In genomic region chr9:122635138-122635964, GRCm38 (mm10) we compare ENCODE assay signal across 10 mouse cellular contexts.
DNase-seq lines count a peak whose midpoint lies in the region; ATAC-seq and TF ChIP-seq lines count a peak whose summit lies in the region.
"Had no signal": no experiment of that assay in that cellular context is flagged by ENCODE, and none has a peak within 500 bp of the region (broad histone marks: within the 10 kb centered on the region; RNA-seq: fewer than 3 reads in every experiment).

No protein-coding gene starts in this region.

- no peak for TF ChIP-seq POLR2A in thymus, adult 2 months (IDR thresholded peaks at IDR 0.05; ENCODE audit: control insufficient read depth, extremely low read depth, insufficient read depth, low read length, poor library complexity)

- peaks cover 6% of the 10 kb centered on the region for H3K4me1 ChIP-seq in midbrain, embryonic 12.5 days
- peaks cover 6% of the 10 kb centered on the region; the same call in 1 of the 2 replicates for H3K4me1 ChIP-seq in midbrain, embryonic 10.5 days
- H3K4me1 ChIP-seq in forebrain, embryonic 16.5 days (replicated peaks; ENCODE audit: control insufficient read depth, insufficient read depth, low read length) = peaks cover 29% of the 10 kb centered on the region
- peaks cover 11% of the 10 kb centered on the region for H3K4me1 ChIP-seq in midbrain, embryonic 16.5 days (ENCODE audit: control insufficient read depth, insufficient read depth, low read length)
- peaks cover 2% of the 10 kb centered on the region; the same call in 1 of the 2 replicates for H3K4me1 ChIP-seq in thymus, adult 2 months (replicated peaks; ENCODE audit: control insufficient read depth, insufficient read depth, low read length)
- no peaks in the 10 kb centered on the region for H3K4me1 ChIP-seq in liver, postnatal 0 days (ENCODE audit: insufficient read depth)
- H3K4me1 ChIP-seq: heart, embryonic 15.5 days had no signal

- peaks cover 14% of the 10 kb centered on the region; the same call in 1 of the 2 replicates for H3K27me3 ChIP-seq in midbrain, embryonic 12.5 days
- peaks cover 5% of the 10 kb centered on the region; the same call in 1 of the 2 replicates for H3K27me3 ChIP-seq in midbrain, embryonic 10.5 days (ENCODE audit: low read depth, poor library complexity, severe bottlenecking)
- peaks cover 20% of the 10 kb centered on the region for H3K27me3 ChIP-seq in forebrain, embryonic 16.5 days (replicated peaks; ENCODE audit: control insufficient read depth, insufficient read depth, low read length)
- H3K27me3 ChIP-seq in midbrain, embryonic 16.5 days (ENCODE audit: control insufficient read depth, insufficient read depth, low read depth, low read length) = peaks cover 3% of the 10 kb centered on the region; the same call in 1 of the 2 replicates
- 0 out of 2 replicates have a peak, but pooled peaks cover 2% of the 10 kb centered on the region for H3K27me3 ChIP-seq in thymus, adult 2 months (ENCODE audit: control insufficient read depth, insufficient read depth, low read length)
- no peaks in the 10 kb centered on the region for H3K27me3 ChIP-seq in liver, postnatal 0 days (ENCODE audit: insufficient read depth, low read length)

- H3K27ac ChIP-seq in midbrain, embryonic 12.5 days (replicated peaks) = no peak overlapping the region
- H3K27ac ChIP-seq in midbrain, embryonic 10.5 days (replicated peaks) = no peak overlapping the region
- peak overlapping the region; percentile 65 for H3K27ac ChIP-seq in forebrain, embryonic 16.5 days (ENCODE audit: low read length)
- peak overlapping the region; percentile 51 for H3K27ac ChIP-seq in midbrain, embryonic 16.5 days (ENCODE audit: low read length)
- no peak overlapping the region for H3K27ac ChIP-seq in thymus, adult 2 months (ENCODE audit: control insufficient read depth, insufficient read depth, low read length)
- no peak overlapping the region for H3K27ac ChIP-seq in liver, postnatal 0 days (ENCODE audit: low read depth)
- H3K27ac ChIP-seq: heart, embryonic 15.5 days had no signal

- no peak for TF ChIP-seq CTCF in thymus, adult 2 months (IDR thresholded peaks at IDR 0.05; ENCODE audit: borderline replicate concordance, control insufficient read depth, extremely low read depth, insufficient read depth, low read length, poor library complexity)
- TF ChIP-seq CTCF in liver, postnatal 0 days (IDR thresholded peaks at IDR 0.05; ENCODE audit: low read depth) = no peak

- ATAC-seq in midbrain, embryonic 12.5 days (ENCODE audit: low FRiP score, low read depth) = peak; percentile 38; the same call in 1 of the 2 replicates
- ATAC-seq in forebrain, embryonic 16.5 days = peak; percentile 89
- peak; percentile 75 for ATAC-seq in midbrain, embryonic 16.5 days
- no peak for ATAC-seq in liver, postnatal 0 days

- no peak overlapping the region for H3K4me2 ChIP-seq in midbrain, embryonic 12.5 days (replicated peaks)
- H3K4me2 ChIP-seq in forebrain, embryonic 16.5 days (ENCODE audit: low read length) = no peak overlapping the region
- H3K4me2 ChIP-seq in midbrain, embryonic 16.5 days (ENCODE audit: low read length) = no peak overlapping the region
- no peak overlapping the region for H3K4me2 ChIP-seq in liver, postnatal 0 days (ENCODE audit: low read depth, low read length)
- H3K4me2 ChIP-seq: heart, embryonic 15.5 days; lung, embryonic 14.5 days had no signal

- no peaks in the 10 kb centered on the region for H3K9me3 ChIP-seq in midbrain, embryonic 12.5 days
- H3K9me3 ChIP-seq in midbrain, embryonic 10.5 days (replicated peaks) = no peaks in the 10 kb centered on the region
- no peaks in the 10 kb centered on the region for H3K9me3 ChIP-seq in forebrain, embryonic 16.5 days (ENCODE audit: control insufficient read depth, low read length)
- no peaks in the 10 kb centered on the region for H3K9me3 ChIP-seq in midbrain, embryonic 16.5 days (replicated peaks; ENCODE audit: control insufficient read depth, low read length, poor library complexity, severe bottlenecking)
- no peaks in the 10 kb centered on the region for H3K9me3 ChIP-seq in liver, postnatal 0 days (ENCODE audit: low read length)
- H3K9me3 ChIP-seq: heart, embryonic 15.5 days had no signal

- H3K36me3 ChIP-seq in midbrain, embryonic 12.5 days = no peaks in the 10 kb centered on the region
- H3K36me3 ChIP-seq in midbrain, embryonic 10.5 days = no peaks in the 10 kb centered on the region
- no peaks in the 10 kb centered on the region for H3K36me3 ChIP-seq in forebrain, embryonic 16.5 days (ENCODE audit: control insufficient read depth, insufficient read depth)
- H3K36me3 ChIP-seq in midbrain, embryonic 16.5 days (ENCODE audit: control insufficient read depth, insufficient read depth, low read length) = no peaks in the 10 kb centered on the region
- H3K36me3 ChIP-seq in thymus, adult 2 months (ENCODE audit: control insufficient read depth, insufficient read depth, low read length) = no peaks in the 10 kb centered on the region
- no peaks in the 10 kb centered on the region for H3K36me3 ChIP-seq in liver, postnatal 0 days (replicated peaks; ENCODE audit: insufficient read depth, low read length)
- H3K36me3 ChIP-seq: heart, embryonic 15.5 days had no signal

- 48% methylated on average over 10 of the region's 10 CpGs for WGBS in midbrain, embryonic 12.5 days
- 66% methylated on average over 10 of the region's 10 CpGs for WGBS in midbrain, embryonic 10.5 days
- WGBS in forebrain, embryonic 16.5 days = 9% methylated on average over 10 of the region's 10 CpGs
- 16% methylated on average over 10 of the region's 10 CpGs for WGBS in midbrain, embryonic 16.5 days
- WGBS in thymus, adult 2 months = 78% methylated on average over 10 of the region's 10 CpGs
- 57% methylated on average over 10 of the region's 10 CpGs for WGBS in liver, postnatal 0 days (ENCODE audit: insufficient replicate concordance)

- no peak for DNase-seq in midbrain, embryonic 10.5 days (ENCODE audit: low spot score)
- peak; percentile 59 for DNase-seq in brain, embryonic 18.5 days (ENCODE audit: low read depth, low spot score)
- no peak for DNase-seq in thymus, adult 2 months
- no peak for DNase-seq in liver, postnatal 0 days
- no peak for DNase-seq in urinary bladder, adult 18-20 months (ENCODE audit: low spot score in 2 of 2)
- DNase-seq: lung, embryonic 14.5 days had no signal

- H3K9ac ChIP-seq in midbrain, embryonic 12.5 days (replicated peaks) = no peak overlapping the region
- no peak overlapping the region for H3K9ac ChIP-seq in forebrain, embryonic 16.5 days (replicated peaks; ENCODE audit: low read depth, low read length)
- no peak overlapping the region for H3K9ac ChIP-seq in midbrain, embryonic 16.5 days (ENCODE audit: low read depth, low read length)
- H3K9ac ChIP-seq in liver, postnatal 0 days (replicated peaks) = no peak overlapping the region
- H3K9ac ChIP-seq: heart, embryonic 15.5 days; lung, embryonic 14.5 days had no signal

- no peak for TF ChIP-seq EP300 in liver, postnatal 0 days (IDR thresholded peaks at IDR 0.05; ENCODE audit: low read depth)

- no peak overlapping the region for H3K4me3 ChIP-seq in midbrain, embryonic 12.5 days
- no peak overlapping the region for H3K4me3 ChIP-seq in midbrain, embryonic 10.5 days
- H3K4me3 ChIP-seq in forebrain, embryonic 16.5 days (replicated peaks; ENCODE audit: low read length) = no peak overlapping the region
- H3K4me3 ChIP-seq in midbrain, embryonic 16.5 days (ENCODE audit: low read depth, low read length) = no peak overlapping the region
- no peak overlapping the region for H3K4me3 ChIP-seq in thymus, adult 2 months (ENCODE audit: control insufficient read depth, insufficient read depth, low read length)
- no peak overlapping the region for H3K4me3 ChIP-seq in liver, postnatal 0 days (ENCODE audit: low read depth, low read length)
- H3K4me3 ChIP-seq: heart, embryonic 15.5 days had no signal

Comparison
In these comparisons a context has a peak if more than half of its experiments do, and no peak if none do; other contexts are left out.
1. H3K27ac ChIP-seq: peak in forebrain, embryonic 16.5 days (single experiment) and midbrain, embryonic 16.5 days (single experiment); none in midbrain, embryonic 12.5 days (single experiment), midbrain, embryonic 10.5 days (single experiment), thymus, adult 2 months (single experiment) and liver, postnatal 0 days (single experiment).